Mouse (Mus musculus): ENCODE results near the gene Pak1ip1.

DNA sequence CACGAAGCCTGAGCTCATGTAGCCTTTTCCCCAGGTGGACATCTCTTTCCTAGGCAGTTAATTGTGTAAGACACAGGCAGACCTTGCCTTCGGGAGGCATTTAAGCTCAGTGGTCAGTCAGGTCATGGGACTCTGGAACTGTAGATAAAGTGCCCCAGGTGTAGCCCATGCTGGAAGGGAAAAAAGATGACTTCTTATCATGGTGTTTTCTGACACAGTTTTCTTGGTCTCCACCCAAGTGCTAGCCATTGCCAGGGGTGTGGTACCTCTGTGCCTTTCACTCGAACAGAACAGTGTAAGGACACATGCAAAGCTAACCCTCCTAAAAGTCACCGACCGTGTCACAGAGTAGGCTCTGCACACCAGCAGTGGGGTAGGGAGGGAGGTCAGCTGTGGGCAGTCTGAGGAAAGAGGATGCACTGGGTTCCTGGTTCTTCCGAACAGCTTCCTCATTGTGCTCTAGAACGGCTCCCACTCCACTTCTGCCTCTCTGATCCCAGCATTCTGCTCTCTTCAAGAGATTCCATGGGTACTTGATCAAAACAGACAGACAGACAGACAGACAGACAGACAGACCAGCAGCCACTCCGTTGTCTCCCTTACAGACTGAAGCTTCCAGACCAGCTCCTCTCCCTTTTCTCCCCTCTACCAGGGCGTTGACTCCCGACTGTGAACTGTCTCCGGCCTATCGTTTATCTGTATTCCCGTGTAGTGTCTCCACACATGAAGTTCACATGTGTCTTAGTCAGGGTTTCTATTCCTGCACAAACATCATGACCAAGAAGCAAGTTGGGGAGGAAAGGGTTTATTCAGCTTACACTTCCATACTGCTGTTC lies 18.2 kb downstream of the Pak1ip1 start:
- TF ChIP-seq CHD2 (IDR thresholded peaks at IDR 0.05; ENCODE audit: low read depth, low read length): no peak
- no peak for TF ChIP-seq HCFC1 (IDR thresholded peaks at IDR 0.05; ENCODE audit: borderline replicate concordance, insufficient read depth, low read length)
